Mouse (Mus musculus) stomach, postnatal 0 days (tissue): Measurements from ENCODE around the gene Myt1.

ENCODE experiments used
- CTCF ChIP-seq: IDR thresholded peaks from 2 replicates; pipeline ENCODE4 v1.5.1; 2016; ENCODE audit warnings: antibody characterized with exemption, low read depth, mild to moderate bottlenecking, moderate library complexity
- EP300 ChIP-seq: optimal IDR thresholded peaks from 2 replicates; pipeline ENCODE3; 2016; ENCODE audit warnings: antibody characterized with exemption

GRCm38 (mm10) chr2:181765251-181765650 lies 2.1 kb downstream of the Myt1 start:
- TF ChIP-seq EP300 (no peak), CTCF (no peak)
